Mouse (Mus musculus): Measurements from ENCODE around the gene Gale. TPM values are rescaled to one million over a fixed set of nuclear protein-coding genes. Genes with fewer than 3 reads are reported as not detected.
"Not testable (repeated sequence)": the region's sequence is repeated elsewhere in the genome, so short reads cannot be mapped to it uniquely, and the experiment has no call there.

Gale gene
- total RNA-seq, 4 experiments from 2014 or later = 0.40 to 1.3 (median 0.72) TPM; not detected in 1

DNA sequence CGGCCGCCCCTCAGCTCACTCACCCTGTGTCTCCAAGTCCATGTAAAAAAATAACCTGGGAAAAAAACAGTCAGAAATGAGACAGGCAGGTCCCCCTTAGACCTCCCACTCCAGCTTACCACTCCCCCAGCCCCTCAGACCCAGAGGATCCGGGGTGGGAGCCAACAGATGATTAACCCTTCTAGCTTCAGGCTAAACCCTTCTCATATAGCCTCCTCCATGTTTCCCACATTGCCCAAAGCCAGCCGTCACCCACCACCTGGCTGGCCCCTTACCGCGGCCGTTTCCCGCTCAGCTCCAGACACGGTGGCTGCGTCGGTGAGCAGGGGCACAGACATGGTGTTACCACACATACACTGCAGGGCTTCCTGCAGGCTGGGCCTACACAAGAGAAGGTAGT lies 7.1 kb downstream of the Gale start:
- no peak for DNase-seq (ENCODE audit: low spot score in 2 of 2)

DNA sequence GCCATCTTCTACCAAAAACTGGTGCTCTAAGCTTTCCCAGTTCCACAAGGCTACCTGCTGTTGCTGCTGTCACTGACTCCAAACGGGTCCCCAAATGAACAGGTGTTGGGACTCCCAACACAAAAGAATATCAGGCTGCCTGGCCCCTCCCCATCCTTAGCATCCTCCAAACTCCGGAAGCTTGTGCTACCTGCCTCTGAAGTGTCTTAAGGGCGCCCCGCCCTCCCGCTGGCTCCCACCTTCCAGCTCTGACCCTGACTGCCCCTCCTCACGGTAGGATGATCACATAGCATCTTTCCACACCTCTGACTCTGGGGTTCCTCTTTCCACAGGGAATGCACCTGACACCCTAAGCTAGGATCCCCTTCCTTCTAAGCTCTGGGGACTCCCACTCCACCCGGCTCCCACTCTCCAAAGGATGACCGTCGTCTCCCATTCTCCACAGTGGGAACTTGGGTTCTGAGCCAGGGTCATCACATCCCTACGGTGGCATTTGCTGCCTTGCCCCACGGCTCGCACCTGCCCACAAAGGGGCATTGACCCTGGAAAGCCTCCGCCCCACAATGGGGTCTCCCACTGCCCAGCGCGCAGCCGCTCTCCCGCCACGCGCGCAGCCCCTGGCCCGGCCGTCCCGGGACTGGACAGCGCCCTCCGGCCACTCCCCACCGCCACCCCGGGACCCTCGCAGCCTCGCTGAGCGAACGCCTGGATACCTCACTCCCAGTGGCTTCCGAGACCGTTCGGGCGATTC lies 8.5 kb downstream of the Gale start:
- no peak for DNase-seq (ENCODE audit: low spot score in 2 of 2)

- DNase-seq (ENCODE audit: low spot score in 2 of 2) = peak; percentile 73 to 85
Measured at GRCm38 (mm10) chr4:135972556-135972906, 9.0 kb downstream of the Gale start, which contains the start of gene Lypla2. Lypla2 (minus strand) TSS chr4:135972626.

DNA sequence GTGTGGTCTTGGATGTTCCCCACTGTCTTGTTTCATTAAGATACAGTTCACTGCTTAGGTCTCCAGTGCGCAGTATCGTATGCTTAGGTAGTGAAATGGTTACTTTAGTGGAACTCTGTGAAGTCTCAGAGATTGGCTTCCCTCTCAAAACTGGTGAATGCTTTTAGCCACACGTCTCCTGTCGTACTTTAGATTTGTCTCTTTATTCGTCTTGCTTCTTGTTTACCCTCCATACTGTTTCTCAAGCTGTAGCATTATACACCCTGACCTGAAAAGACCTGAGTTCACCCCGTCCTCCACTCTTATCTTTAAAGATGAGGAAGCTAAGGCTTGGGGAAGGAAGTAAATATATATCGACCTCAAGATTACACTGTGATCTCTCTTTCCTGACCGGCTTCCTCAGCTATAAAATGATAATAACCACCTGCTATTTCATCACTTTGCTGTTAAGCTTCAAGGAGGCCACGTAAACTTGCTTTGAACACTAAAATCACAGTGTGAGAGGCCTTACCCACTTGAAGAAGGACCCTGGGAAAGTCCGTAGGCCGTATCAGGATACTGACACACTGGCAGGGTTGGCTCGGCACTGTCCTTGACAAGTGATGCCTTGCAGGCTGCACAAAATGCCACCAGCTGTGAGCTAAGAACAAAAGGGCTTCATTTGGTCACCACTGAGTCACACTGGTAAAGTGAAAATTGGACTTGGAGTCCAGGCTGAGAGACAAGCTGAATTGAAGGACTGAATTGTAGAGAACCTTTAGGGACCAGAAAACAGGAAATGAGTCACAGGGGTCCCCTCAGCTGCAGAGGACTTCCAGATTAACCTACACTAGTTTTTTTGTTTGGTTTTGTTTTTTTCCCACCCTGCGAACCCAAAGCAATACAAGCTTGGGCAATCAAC lies 9.6 kb downstream of the Gale start:
- DNase-seq (ENCODE audit: low spot score in 2 of 2) = no peak

DNA sequence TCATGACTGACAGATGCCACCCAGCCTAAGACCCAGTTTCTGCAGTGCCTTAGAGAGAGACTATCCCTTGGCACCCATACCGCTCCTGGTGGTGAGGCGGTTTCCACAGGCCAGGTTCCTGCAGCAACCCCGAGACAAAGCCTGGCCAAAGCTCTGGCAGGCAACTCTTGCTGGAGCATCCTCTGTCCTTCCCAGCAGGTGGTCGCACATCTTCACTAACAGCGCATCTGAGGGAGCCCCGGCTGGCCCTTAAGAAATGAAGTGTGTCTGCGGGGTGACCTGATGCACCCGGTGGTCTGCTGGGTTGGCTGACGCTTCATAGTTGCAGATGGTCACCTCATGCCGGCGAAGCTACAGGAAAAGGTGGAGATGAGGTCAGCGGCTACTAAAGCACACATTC lies 12.6 kb downstream of the Gale start:
- DNase-seq (ENCODE audit: low spot score in 2 of 2) = no peak

- not testable (repeated sequence) for DNase-seq (ENCODE audit: low spot score in 2 of 2)
Measured at GRCm38 (mm10) chr4:135980223-135980622, 16.7 kb downstream of the Gale start.

DNA sequence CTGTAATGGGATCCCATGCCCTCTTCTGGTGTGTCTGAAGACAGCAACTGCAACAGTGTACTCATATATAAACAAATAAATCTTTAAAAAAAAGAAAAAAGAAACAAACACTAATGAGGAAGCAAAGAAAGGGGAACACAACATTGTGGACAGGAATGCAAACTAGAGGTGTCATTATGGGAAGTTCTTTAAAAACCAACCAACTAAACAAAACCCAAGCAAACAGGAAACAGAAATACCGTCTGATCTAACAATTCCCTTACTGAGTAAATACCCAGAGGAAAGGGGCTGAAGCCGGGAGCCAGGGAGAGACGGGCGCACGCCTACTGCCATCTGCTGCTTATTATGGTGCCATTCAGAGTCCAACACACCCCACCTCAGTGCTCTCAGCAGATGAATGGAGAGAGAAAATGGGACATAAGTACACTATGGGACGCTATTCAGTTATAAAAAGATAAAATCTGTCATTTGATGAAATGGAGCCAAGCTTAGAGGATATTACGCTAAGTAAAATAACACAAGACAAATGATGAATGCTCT lies 18.1 kb downstream of the Gale start:
- DNase-seq (ENCODE audit: low spot score in 2 of 2) = no peak

GRCm38 (mm10) chr4:135984556-135984955 lies 21.0 kb downstream of the Gale start:
- DNase-seq (ENCODE audit: low spot score in 2 of 2) = no peak

- DNase-seq (ENCODE audit: low spot score in 2 of 2) = no peak
Measured at GRCm38 (mm10) chr4:135985193-135985592, 21.7 kb downstream of the Gale start.

DNA sequence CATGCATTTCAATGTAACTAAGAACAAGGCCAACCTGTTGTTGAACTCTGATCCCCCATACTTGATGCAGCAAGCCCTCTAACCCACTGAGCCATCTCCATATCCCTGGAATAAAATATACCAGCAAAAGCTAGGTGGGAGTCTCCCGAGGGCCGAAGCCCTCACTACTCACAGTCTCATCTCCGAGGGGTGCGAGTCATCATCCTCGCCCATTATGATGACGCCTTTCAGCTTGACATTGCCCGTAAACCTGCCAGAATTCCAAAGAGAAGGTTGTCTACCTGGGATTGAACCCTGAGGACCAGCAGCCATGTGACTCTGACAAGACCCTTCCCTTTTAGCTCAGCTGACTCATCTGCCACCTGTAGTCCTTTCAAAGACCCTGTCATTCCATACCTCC lies 22.2 kb downstream of the Gale start:
- DNase-seq (ENCODE audit: low spot score in 2 of 2) = no peak

DNA sequence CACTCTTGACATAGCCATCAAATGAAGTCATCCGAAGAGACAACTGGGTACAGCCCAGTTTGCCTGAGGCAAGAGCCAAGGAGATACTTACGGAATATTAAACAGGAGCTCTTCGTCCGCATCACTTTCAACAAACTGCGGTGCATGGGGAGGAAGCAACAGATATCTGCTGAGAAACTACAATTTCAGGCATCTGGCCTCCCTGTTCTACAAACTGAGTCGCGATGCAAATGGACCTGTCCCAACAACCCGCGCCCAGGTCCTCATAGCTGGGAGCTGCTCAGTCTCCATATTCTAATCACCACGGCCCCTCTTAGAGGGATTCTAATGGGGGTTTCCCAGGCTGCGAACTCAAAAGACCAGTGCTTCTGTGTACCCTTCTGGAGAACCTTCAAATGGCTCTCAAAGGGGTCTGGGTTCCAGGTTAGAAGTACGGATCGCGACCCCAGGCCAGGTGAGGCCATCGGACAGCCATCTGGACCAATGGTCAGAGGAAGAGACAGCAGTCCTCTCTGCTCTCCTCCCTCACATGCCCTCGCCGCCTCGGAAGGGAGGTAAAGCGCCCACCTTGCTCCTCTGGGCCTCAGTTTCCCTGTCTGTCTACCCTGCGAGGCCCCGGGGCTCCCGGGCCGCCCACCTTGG lies 22.9 kb downstream of the Gale start:
- no peak for DNase-seq (ENCODE audit: low spot score in 2 of 2)

- DNase-seq (ENCODE audit: low spot score in 2 of 2) = peak; percentile 91 to 92
Measured at GRCm38 (mm10) chr4:135986943-135987710, 23.6 kb downstream of the Gale start, which contains the start of gene Pithd1. Pithd1 (minus strand) TSS chr4:135987264.

DNA sequence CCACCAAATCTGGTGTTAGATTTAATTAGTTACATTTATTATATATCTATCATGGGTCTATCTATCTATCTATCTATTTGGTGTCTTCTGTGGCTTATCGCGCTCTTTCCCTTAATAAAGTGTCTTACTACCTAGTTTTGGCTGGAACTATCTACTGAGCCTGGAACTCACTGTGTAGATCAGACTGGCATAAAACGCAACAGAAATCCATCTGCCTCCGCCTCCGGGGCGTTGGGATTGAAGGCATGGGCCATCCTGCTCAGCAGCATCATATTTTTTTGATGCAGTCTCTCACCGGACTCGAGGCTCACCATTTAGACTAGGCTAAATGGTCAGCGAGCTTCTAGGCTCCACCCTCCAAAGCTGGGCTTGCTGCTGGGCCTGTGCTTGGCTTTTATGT lies 24.2 kb downstream of the Gale start:
- DNase-seq (ENCODE audit: low spot score in 2 of 2) = no peak

- no peak for DNase-seq (ENCODE audit: low spot score in 2 of 2)
Measured at GRCm38 (mm10) chr4:135993941-135994340, 30.4 kb downstream of the Gale start.

GRCm38 (mm10) chr4:135995118-135995517 lies 31.6 kb downstream of the Gale start:
- no peak for DNase-seq (ENCODE audit: low spot score in 2 of 2)

- DNase-seq (ENCODE audit: low spot score in 2 of 2) = no peak
Measured at GRCm38 (mm10) chr4:136004107-136004675, 40.7 kb downstream of the Gale start.

DNA sequence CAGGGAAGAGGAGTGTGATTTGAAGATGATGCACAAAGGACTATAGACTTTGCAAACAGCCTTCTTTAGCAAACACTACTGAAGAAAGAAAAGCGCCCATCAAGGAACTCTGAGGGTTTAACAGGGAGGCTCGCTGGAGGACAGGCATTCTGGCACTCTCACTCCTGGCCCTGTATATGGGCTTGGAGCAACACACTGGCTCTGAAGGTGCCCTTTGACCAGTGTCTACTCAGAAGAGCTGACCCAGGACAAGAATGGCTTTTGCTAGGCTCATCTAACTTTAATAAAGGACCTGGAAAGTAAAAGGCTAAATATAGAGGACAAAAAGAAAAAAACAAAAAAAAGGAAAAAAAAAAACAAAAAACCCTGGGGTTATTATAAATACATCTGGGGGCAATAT lies 41.4 kb downstream of the Gale start:
- no peak for DNase-seq (ENCODE audit: low spot score in 2 of 2)

DNA sequence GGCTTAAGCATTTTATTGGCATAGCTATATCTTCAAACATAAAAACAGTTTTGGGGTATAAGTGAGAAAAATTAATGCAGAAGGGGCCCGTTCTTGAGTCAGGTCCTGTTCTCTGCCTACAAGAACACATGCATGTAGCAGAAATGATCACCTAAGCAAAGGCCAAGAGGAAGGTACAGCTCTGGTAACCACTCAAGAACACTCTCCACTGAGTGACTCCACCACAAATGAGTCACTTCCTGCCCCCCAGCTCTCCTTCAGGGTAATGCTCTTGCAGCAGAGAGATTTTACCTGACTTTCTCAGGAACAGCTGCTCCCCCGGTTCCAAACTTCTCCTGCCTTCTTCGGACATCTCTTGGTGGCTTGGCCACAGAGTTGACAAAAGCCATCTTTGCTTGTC lies 43.3 kb downstream of the Gale start:
- DNase-seq (ENCODE audit: low spot score in 2 of 2) = no peak

GRCm38 (mm10) chr4:136008782-136009447 lies 45.4 kb downstream of the Gale start:
- DNase-seq (ENCODE audit: low spot score in 2 of 2) = no peak

GRCm38 (mm10) chr4:136010586-136010985 lies 47.1 kb downstream of the Gale start:
- DNase-seq (ENCODE audit: low spot score in 2 of 2) = no peak

All from gastrocnemius, adult 8-10 months (tissue).